Mouse (Mus musculus) stomach, postnatal 0 days (tissue): Measurements from ENCODE around the gene Pum1.

ENCODE experiments used
- CTCF ChIP-seq: IDR thresholded peaks from 2 replicates; pipeline ENCODE4 v1.5.1; 2016; ENCODE audit warnings: antibody characterized with exemption, low read depth, mild to moderate bottlenecking, moderate library complexity
- EP300 ChIP-seq: optimal IDR thresholded peaks from 2 replicates; pipeline ENCODE3; 2016; ENCODE audit warnings: antibody characterized with exemption

DNA sequence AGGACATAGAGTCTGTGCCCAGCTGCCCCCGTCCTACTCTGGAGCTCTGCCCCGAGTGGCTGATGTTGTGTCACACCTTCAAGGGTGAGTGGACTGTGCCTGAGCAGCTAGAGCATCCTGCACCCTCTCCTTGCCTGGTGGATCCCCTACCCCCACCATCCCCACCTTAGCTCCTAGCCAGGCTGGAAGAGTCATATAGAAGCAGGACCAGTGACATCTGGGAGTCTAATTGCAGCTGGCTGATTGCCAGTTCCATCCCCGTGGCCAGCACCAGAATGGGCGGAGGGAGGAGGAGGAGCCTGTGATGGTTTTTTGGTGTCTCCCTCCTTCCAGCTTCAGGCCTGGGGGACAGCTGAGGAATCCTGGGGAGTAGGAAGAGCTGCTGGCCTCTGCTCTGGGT is 136.0 kb downstream of the Pum1 start:
- TF ChIP-seq CTCF, result no peak
- TF ChIP-seq EP300, result no peak
